Mouse (Mus musculus): ENCODE measurements around the gene Txn1. TPM values are rescaled to one million over a fixed set of nuclear protein-coding genes. Genes with fewer than 3 reads are reported as not detected.

The Txn1 gene
- polyA plus RNA-seq, 1 experiment from 2014 or later: 382 TPM

DNA sequence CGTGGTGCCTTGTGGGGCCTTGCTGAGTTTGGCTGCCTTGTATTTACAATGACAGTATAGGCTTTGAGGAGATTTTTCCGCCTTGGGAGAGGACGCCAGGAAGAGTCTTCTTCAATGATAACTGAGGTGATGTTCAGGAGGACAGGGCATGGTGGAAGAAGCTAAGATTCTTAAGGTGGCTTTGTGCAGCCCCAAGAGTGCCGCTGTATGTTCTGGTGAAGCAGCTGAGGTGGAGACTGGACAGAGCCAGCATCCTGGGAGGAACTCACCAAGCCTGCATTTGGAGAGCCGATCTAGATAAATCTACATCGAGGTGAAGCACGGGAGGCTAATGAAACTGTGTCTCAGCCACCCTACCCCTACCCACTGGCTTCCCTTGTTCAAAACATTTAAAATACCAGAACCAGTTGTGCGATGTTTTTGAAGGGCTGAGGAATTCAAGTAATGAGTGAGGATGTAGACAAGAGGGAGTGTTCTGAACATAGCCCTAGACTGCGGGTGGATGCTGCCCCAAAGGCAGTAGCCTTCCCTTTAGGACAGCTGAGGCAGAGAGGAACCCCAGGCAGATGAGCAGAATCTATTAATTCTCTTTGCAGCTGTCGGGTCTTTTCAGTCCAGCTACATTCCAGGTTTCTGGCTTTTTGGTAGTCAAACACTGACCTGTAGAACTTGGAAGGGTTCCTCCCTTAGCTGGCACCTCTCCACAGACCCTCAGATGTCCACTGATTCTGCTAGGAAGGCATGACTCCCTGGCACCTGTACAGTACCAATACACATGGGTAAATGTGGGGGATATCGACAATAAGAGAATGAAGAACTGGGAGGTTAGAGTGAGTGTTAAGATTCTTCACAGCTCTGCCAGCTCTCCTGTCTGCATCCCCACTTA lies 1.2 kb upstream of the Txn1 start:
- Histone ChIP-seq H3K36me3 (ENCODE audit: poor library complexity, severe bottlenecking) (no peaks in the 10 kb centered on the region), H3K4me3 (peak overlapping the region; percentile 78), H3K4me2 (peak overlapping the region; percentile 75), H3K27ac (no peak overlapping the region), H3K27me3 (no peaks in the 10 kb centered on the region; the same call in 1 of the 2 replicates), H3K9ac (no peak overlapping the region), H3K9me3 (replicated peaks) (no peaks in the 10 kb centered on the region), H3K4me1 (peaks cover 30% of the 10 kb centered on the region)
- WGBS: 51% methylated on average over 11 of the region's 11 CpGs
- no peak for ATAC-seq

DNA sequence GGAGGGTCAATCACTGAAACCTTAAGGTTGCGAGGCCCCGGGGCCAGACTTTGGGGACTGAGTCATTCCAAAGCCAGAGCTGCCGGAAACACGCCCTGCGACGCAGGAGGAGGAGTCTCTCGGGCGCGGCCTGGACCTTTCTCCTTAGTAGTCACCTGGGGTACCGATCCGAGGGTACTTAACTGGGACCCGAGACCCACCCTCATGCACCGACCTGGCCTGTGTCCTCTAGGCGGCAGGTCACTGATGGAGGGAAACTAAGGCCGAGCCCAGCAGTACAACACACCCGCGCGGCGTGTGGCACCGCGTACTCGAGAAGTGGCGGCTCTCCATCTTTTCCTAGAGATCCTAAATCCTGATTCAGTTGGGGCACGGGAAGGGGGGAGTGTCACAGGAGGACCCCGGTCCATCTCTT lies 660 bp downstream of the Txn1 start:
- WGBS: under 1% methylated on average over 25 of the region's 25 CpGs
- peak overlapping the region; percentile 88 for H3K27ac ChIP-seq
- peak overlapping the region; percentile 89 for H3K9ac ChIP-seq
- no peaks in the 10 kb centered on the region; the same call in 1 of the 2 replicates for H3K27me3 ChIP-seq
- H3K4me3 ChIP-seq: peak overlapping the region; percentile 78
- peak overlapping the region; percentile 75 for H3K4me2 ChIP-seq
- H3K9me3 ChIP-seq (replicated peaks): no peaks in the 10 kb centered on the region
- H3K4me1 ChIP-seq: peaks cover 30% of the 10 kb centered on the region
- ATAC-seq: no peak; the same call in none of the 2 replicates
- H3K36me3 ChIP-seq (ENCODE audit: poor library complexity, severe bottlenecking): peaks cover 19% of the 10 kb centered on the region

DNA sequence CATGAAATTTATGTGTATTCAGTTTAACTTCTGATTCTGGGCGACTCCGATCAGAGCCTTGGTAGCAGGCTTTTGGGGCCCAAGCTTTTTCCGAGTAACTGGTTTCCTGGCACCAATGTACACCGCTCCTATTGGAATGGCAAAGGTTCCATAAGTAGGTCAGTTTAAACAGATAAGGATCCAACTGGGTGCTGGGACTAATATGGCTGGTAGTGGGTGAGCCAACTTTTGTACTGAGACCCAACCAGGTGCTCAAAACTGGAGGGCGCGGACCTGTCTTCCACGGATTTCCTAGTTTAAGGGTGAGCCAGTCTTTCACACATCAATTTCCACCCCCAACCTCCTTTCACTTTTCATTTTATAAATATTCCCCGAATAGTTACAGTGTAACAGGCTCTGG lies 1.2 kb downstream of the Txn1 start:
- H3K27ac ChIP-seq: no peak overlapping the region
- H3K4me2 ChIP-seq: peak overlapping the region; percentile 75
- H3K4me1 ChIP-seq: peaks cover 30% of the 10 kb centered on the region
- H3K9me3 ChIP-seq (replicated peaks): no peaks in the 10 kb centered on the region
- WGBS: 68% methylated on average over 8 of the region's 8 CpGs
- peak overlapping the region; percentile 89 for H3K9ac ChIP-seq
- H3K36me3 ChIP-seq (ENCODE audit: poor library complexity, severe bottlenecking): peaks cover 24% of the 10 kb centered on the region
- H3K27me3 ChIP-seq: no peaks in the 10 kb centered on the region; the same call in 1 of the 2 replicates
- H3K4me3 ChIP-seq: peak overlapping the region; percentile 78
- ATAC-seq: no peak

DNA sequence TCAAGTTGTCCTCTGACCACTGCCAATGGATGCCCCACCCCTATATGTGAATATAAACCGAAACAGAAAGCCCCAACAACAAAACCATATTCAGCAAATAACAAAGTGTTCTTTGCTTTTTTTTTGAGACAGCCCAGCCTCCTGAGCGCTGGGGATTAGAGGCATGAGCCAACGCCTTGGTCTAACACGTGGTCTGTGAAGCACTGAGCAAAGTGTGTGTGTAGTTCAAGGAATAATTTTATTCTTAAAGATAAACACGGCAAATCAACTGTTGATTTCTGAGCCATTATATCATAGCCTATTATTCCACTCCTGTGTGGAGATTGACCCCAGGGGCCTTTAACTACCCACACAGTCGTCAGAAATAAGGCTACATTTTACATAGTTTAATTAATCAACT lies 1.6 kb downstream of the Txn1 start:
- no peak for ATAC-seq
- Histone ChIP-seq H3K4me1 (peaks cover 30% of the 10 kb centered on the region), H3K27ac (no peak overlapping the region), H3K36me3 (ENCODE audit: poor library complexity, severe bottlenecking) (peaks cover 28% of the 10 kb centered on the region), H3K27me3 (no peaks in the 10 kb centered on the region; the same call in 1 of the 2 replicates), H3K9ac (no peak overlapping the region; the same call in 1 of the 2 replicates), H3K4me3 (peak overlapping the region; percentile 78), H3K4me2 (peak overlapping the region; percentile 75), H3K9me3 (replicated peaks) (no peaks in the 10 kb centered on the region)
- whole genome bisulfite sequencing: 65% methylated on average over 6 of the region's 6 CpGs

DNA sequence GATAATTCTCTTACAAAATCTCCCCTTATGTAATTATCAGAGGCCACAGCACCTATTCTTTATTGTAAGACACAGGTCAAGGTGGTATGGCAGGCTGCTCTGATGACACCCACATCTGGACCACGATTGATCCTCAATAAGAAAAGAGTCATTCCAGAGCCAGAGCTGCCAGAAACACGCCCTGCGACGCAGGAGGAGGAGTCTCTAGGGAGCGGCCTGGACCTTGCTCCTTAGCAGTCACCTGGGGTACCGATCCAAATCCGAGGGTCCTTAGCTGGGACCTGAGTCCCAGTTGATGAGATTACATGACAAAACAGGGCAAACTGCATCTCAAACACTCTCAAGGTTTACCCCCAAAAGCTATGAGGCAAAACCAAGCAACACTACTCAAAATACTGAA lies 2.4 kb downstream of the Txn1 start:
- Histone ChIP-seq H3K9ac (no peak overlapping the region), H3K27me3 (no peaks in the 10 kb centered on the region; the same call in 1 of the 2 replicates), H3K9me3 (replicated peaks) (no peaks in the 10 kb centered on the region), H3K4me2 (peak overlapping the region; percentile 11; the same call in 1 of the 2 replicates), H3K36me3 (ENCODE audit: poor library complexity, severe bottlenecking) (peaks cover 36% of the 10 kb centered on the region), H3K27ac (no peak overlapping the region), H3K4me3 (no peak overlapping the region), H3K4me1 (peaks cover 30% of the 10 kb centered on the region)
- ATAC-seq: no peak
- WGBS: 85% methylated on average over 7 of the region's 7 CpGs

DNA sequence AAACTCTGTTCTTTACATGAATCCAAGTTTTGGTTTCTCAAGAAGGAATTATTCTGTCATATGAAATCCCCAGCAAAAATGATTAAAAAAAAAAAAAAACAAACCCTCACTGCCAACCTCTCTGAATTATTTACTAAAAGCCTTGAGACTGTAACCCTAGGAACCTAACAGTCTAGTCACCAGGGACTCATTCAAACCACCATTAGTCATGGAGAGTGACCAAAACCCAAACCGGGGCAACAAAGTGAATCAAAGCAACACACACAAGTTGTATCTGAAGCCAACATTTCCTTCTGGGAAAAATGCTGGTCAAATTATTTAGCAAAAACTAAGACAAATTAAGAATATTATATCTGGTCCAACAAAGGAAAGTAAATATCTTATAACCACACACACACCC lies 3.3 kb downstream of the Txn1 start:
- peaks cover 45% of the 10 kb centered on the region for H3K36me3 ChIP-seq (ENCODE audit: poor library complexity, severe bottlenecking)
- H3K4me3 ChIP-seq: no peak overlapping the region
- H3K27ac ChIP-seq: no peak overlapping the region
- H3K9ac ChIP-seq: no peak overlapping the region
- H3K9me3 ChIP-seq (replicated peaks): no peaks in the 10 kb centered on the region
- ATAC-seq: no peak
- H3K4me2 ChIP-seq: no peak overlapping the region
- peaks cover 30% of the 10 kb centered on the region for H3K4me1 ChIP-seq
- 97% methylated on average over 1 of the region's 1 CpGs for WGBS
- no peaks in the 10 kb centered on the region; the same call in 1 of the 2 replicates for H3K27me3 ChIP-seq

DNA sequence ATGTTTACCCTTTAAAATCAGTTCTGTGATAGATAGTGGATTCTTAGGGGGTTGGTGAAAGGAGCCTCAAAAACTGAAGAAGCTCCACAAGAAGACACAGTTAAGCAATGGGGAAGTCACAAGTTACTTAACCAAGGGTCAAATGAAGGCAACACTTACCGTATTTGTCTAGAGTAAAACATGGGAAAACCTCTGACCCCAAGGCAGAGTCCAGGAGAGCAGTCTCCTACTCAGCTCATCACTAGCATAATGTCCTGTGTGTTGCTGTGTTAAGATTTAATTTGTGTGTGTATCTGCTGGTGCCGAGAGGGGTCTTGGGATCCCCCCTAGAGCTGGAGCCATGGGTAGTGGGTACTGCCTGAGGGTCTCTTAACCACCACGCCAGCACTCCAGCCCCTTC lies 3.8 kb downstream of the Txn1 start:
- no peak overlapping the region for H3K4me3 ChIP-seq
- no peaks in the 10 kb centered on the region for H3K27me3 ChIP-seq
- 93% methylated on average over 3 of the region's 3 CpGs for WGBS
- H3K27ac ChIP-seq: no peak overlapping the region
- H3K36me3 ChIP-seq (ENCODE audit: poor library complexity, severe bottlenecking): peaks cover 50% of the 10 kb centered on the region
- no peak overlapping the region for H3K4me2 ChIP-seq
- peaks cover 28% of the 10 kb centered on the region for H3K4me1 ChIP-seq
- no peak overlapping the region for H3K9ac ChIP-seq
- no peaks in the 10 kb centered on the region for H3K9me3 ChIP-seq (replicated peaks)
- ATAC-seq: no peak

DNA sequence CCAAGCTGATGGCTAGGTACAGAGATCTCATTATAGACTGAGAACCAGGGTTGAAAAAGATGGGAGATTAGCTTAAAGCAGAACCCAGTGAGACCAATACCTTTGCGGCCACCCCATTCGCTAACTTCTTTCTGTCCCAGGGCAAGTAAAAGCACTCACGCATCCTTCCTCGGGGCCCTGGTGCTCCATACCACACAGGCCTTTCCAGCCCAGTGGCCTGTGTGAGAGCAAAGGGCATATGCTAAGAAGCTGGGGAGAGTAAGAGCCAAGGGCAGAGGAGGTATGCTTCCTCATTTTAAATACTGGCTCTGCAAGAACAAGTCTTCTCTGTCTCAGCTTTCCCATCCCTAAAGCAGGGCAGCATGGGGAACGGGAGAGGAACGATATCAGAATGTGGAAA lies 6.3 kb downstream of the Txn1 start:
- Histone ChIP-seq H3K27me3 (no peaks in the 10 kb centered on the region), H3K4me3 (no peak overlapping the region), H3K4me1 (peaks cover 14% of the 10 kb centered on the region), H3K9me3 (replicated peaks) (no peaks in the 10 kb centered on the region), H3K9ac (no peak overlapping the region), H3K27ac (no peak overlapping the region), H3K36me3 (ENCODE audit: poor library complexity, severe bottlenecking) (peaks cover 73% of the 10 kb centered on the region), H3K4me2 (no peak overlapping the region)
- ATAC-seq: no peak
- 95% methylated on average over 6 of the region's 6 CpGs for WGBS

DNA sequence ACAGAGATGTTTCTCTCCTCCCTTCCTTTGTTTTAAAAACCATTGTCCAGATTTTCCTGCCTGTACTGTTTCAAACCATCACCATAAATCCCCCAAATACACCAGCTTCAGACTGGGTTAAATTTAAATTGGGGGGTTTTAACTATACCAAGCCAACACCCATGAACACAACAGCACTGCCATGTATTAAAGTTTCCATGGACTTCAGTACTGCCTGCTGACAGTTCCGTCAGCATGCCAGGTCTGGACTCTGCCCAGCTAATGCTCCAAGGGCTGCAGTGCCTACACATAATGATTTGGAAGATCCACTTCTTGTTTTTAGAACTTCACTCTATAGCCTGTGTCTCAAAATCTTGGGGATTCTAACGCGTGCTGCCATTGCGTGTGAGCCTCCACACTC lies 8.7 kb downstream of the Txn1 start:
- H3K36me3 ChIP-seq (ENCODE audit: poor library complexity, severe bottlenecking): peaks cover 97% of the 10 kb centered on the region
- 94% methylated on average over 4 of the region's 4 CpGs for WGBS

DNA sequence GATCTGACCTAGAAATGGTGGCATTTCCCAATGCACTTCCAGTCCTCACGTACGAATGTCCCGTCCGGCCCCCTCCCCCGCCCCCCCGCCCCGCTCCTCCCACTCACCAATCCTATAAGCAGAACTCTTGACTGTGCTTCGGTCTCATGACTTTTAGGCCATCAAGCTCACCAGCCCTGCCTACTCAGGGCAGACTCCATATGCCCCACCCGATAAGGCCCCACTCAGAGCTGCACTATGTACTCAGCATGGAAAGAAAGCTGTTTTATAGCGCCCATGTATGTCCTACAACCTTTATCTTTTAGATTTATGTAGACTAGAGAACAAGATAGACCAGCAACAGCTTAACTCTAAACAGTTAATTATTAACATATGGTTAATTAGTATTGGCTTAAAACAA lies 9.2 kb downstream of the Txn1 start:
- Histone ChIP-seq H3K4me1 (no peaks in the 10 kb centered on the region), H3K4me2 (no peak overlapping the region), H3K4me3 (no peak overlapping the region), H3K27me3 (no peaks in the 10 kb centered on the region), H3K9ac (no peak overlapping the region), H3K36me3 (ENCODE audit: poor library complexity, severe bottlenecking) (peaks cover 97% of the 10 kb centered on the region), H3K27ac (no peak overlapping the region), H3K9me3 (replicated peaks) (no peaks in the 10 kb centered on the region)
- 93% methylated on average over 10 of the region's 10 CpGs for WGBS
- ATAC-seq: no peak

More for the DNA sequence above, 8.7 kb downstream of the Txn1 start:
- Histone ChIP-seq H3K4me1 (no peaks in the 10 kb centered on the region), H3K27ac (no peak overlapping the region), H3K4me3 (no peak overlapping the region), H3K27me3 (no peaks in the 10 kb centered on the region), H3K9ac (no peak overlapping the region), H3K4me2 (no peak overlapping the region), H3K9me3 (replicated peaks) (no peaks in the 10 kb centered on the region)
- ATAC-seq: no peak

DNA sequence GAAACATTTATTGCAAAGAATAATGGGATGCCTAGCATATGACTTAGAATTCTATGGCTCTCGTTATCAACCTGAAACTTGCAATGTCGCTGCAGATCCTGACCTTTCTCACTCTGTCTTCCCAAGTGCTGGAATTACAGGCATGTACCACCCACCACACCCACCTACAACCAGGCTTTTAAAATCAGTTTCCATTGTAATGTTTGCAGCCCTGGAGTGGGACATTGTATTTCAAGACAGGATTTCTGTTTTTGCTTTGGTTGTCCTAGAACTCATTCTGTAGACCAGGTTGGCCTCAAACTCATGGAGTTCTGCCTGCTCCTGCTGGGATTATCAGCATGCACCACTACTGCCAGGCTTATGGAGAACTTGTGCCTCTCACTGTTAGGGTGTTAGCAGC lies 13.3 kb downstream of the Txn1 start:
- H3K27ac ChIP-seq: no peak overlapping the region
- 88% methylated on average over 2 of the region's 2 CpGs for WGBS
- H3K27me3 ChIP-seq: no peaks in the 10 kb centered on the region
- no peak overlapping the region for H3K4me3 ChIP-seq
- no peak overlapping the region for H3K4me2 ChIP-seq
- no peak overlapping the region for H3K9ac ChIP-seq
- peaks cover 60% of the 10 kb centered on the region for H3K36me3 ChIP-seq (ENCODE audit: poor library complexity, severe bottlenecking)
- no peak for ATAC-seq
- no peaks in the 10 kb centered on the region for H3K4me1 ChIP-seq
- no peaks in the 10 kb centered on the region for H3K9me3 ChIP-seq (replicated peaks)

DNA sequence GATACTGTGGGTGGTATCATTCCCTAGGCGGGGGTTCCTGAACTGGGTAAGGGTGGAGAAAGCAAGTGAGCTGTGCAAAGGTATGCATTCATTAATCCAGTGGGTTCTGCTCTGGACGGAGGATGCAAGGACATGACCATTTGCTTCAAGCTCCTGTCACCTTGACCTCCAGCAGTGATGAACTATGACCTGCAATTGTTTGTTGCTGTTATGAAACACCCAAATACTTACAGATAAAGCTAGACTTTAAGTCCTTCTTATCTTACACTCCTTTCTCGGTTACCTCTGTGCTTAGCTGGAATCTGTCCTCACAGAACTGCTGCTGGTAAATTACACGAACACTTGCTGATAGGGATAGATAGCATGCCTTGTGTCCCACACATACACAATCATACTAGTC lies 15.6 kb downstream of the Txn1 start:
- Histone ChIP-seq H3K4me1 (no peaks in the 10 kb centered on the region), H3K9ac (no peak overlapping the region), H3K4me3 (no peak overlapping the region), H3K4me2 (no peak overlapping the region), H3K27ac (no peak overlapping the region), H3K27me3 (no peaks in the 10 kb centered on the region), H3K9me3 (replicated peaks) (no peaks in the 10 kb centered on the region), H3K36me3 (ENCODE audit: poor library complexity, severe bottlenecking) (peaks cover 41% of the 10 kb centered on the region)
- WGBS: 92% methylated on average over 4 of the region's 4 CpGs
- no peak for ATAC-seq
